Mouse (Mus musculus): Measurements from ENCODE around the gene Sppl2b. TPM values are rescaled to one million over a fixed set of nuclear protein-coding genes. Genes with fewer than 3 reads are reported as not detected.

The Sppl2b gene
- total RNA-seq, 2 experiments from 2014 or later, result 26.0 to 27.7 TPM

GRCm38 (mm10) chr10:80843087-80843930, 11.8 kb upstream of the Sppl2b start:
- intact Hi-C loops (cut with DNase I), result no loop called here
- no peak for DNase-seq

GRCm38 (mm10) chr10:80843931-80844547, 11.0 kb upstream of the Sppl2b start, which contains the start of gene Lingo3:
Lingo3 (minus strand) TSS chr10:80844039.
- intact Hi-C loops (cut with DNase I), result no loop called here
- no peak for DNase-seq

GRCm38 (mm10) chr10:80845055-80845693, 9.9 kb upstream of the Sppl2b start:
- intact Hi-C loops (cut with DNase I), result no loop called here
- peak in 1 of 2 experiments; percentile 63 for DNase-seq

GRCm38 (mm10) chr10:80845732-80846131, 9.3 kb upstream of the Sppl2b start:
- intact Hi-C loops (cut with DNase I), result no loop called here
- DNase-seq, result no peak

- intact Hi-C loops (cut with DNase I), result no loop called here
- DNase-seq, result peak in 1 of 2 experiments; percentile 62
Measured at GRCm38 (mm10) chr10:80848571-80848970, 6.5 kb upstream of the Sppl2b start.

GRCm38 (mm10) chr10:80855749-80856073, 636 bp downstream of the Sppl2b start:
- DNase-seq, result no peak
- intact Hi-C loops (cut with DNase I), result loop anchor here (2.0 kb wide), 1 partner anchor 29 kb away; the partner anchor contains the start of gene Oaz1

GRCm38 (mm10) chr10:80856267-80856666, 1.2 kb downstream of the Sppl2b start:
- intact Hi-C loops (cut with DNase I), result no loop called here
- DNase-seq, result peak in 1 of 2 experiments; percentile 56

GRCm38 (mm10) chr10:80856908-80857307, 1.8 kb downstream of the Sppl2b start:
- intact Hi-C loops (cut with DNase I), result no loop called here
- no peak for DNase-seq

- intact Hi-C loops (cut with DNase I), result no loop called here
- DNase-seq, result no peak
Measured at GRCm38 (mm10) chr10:80857386-80857785, 2.3 kb downstream of the Sppl2b start.

- no peak for DNase-seq
- intact Hi-C loops (cut with DNase I), result no loop called here
Measured at GRCm38 (mm10) chr10:80857848-80858247, 2.8 kb downstream of the Sppl2b start.

GRCm38 (mm10) chr10:80858350-80858935, 3.4 kb downstream of the Sppl2b start:
- intact Hi-C loops (cut with DNase I), result no loop called here
- no peak for DNase-seq

GRCm38 (mm10) chr10:80862305-80862704, 7.2 kb downstream of the Sppl2b start:
- intact Hi-C loops (cut with DNase I), result no loop called here
- no peak for DNase-seq

GRCm38 (mm10) chr10:80864446-80864845, 9.4 kb downstream of the Sppl2b start:
- DNase-seq, result no peak
- intact Hi-C loops (cut with DNase I), result no loop called here

GRCm38 (mm10) chr10:80870993-80871392, 15.9 kb downstream of the Sppl2b start:
- intact Hi-C loops (cut with DNase I), result no loop called here
- DNase-seq, result no peak

- intact Hi-C loops (cut with DNase I), result no loop called here
Measured at GRCm38 (mm10) chr10:80871581-80871980, 16.5 kb downstream of the Sppl2b start, which contains the start of gene Tmprss9. Tmprss9 (plus strand) TSS chr10:80871848.

GRCm38 (mm10) chr10:80874035-80874434, 19.0 kb downstream of the Sppl2b start:
- intact Hi-C loops (cut with DNase I), result no loop called here
- no peak for DNase-seq

More at GRCm38 (mm10) chr10:80871581-80871980, 16.5 kb downstream of the Sppl2b start, which contains the start of gene Tmprss9:
- no peak for DNase-seq

GRCm38 (mm10) chr10:80876028-80876427, 21.0 kb downstream of the Sppl2b start:
- peak; percentile 57 to 80 for DNase-seq
- intact Hi-C loops (cut with DNase I), result loop anchor here (1.0 to 5.0 kb wide), 3 partner anchors 52 to 129 kb away; partner anchors contain the start of gene Amh

- intact Hi-C loops (cut with DNase I), result loop anchor here (1.0 to 5.0 kb wide), 3 partner anchors 52 to 129 kb away; partner anchors contain the start of gene Amh
- no peak for DNase-seq
Measured at GRCm38 (mm10) chr10:80876594-80876993, 21.5 kb downstream of the Sppl2b start.

GRCm38 (mm10) chr10:80880131-80880641, 25.1 kb downstream of the Sppl2b start:
- intact Hi-C loops (cut with DNase I), result loop anchor here (1.0 to 2.0 kb wide), 2 partner anchors 115 to 133 kb away; no protein-coding TSS in a partner anchor
- DNase-seq, result peak; percentile 66 to 84

- intact Hi-C loops (cut with DNase I), result loop anchor here (1.0 to 2.0 kb wide), 2 partner anchors 114 to 134 kb away; no protein-coding TSS in a partner anchor
- DNase-seq, result no peak
Measured at GRCm38 (mm10) chr10:80880901-80881300, 25.8 kb downstream of the Sppl2b start.
